Mouse (Mus musculus): ENCODE data around the gene Six5. TPM values are rescaled to one million over a fixed set of nuclear protein-coding genes. Genes with fewer than 3 reads are reported as not detected.
A peak's percentile ranks its signal among the peaks of the same experiment; 100 is the strongest.
"Not testable (repeated sequence)": the region's sequence is repeated elsewhere in the genome, so short reads cannot be mapped to it uniquely, and the experiment has no call there.

Six5 gene
- polyA plus RNA-seq, 1 experiment = 5.0 TPM

GRCm38 (mm10) chr7:19054047-19054776, 40.2 kb upstream of the Six5 start, which contains the start of gene Rsph6a:
Rsph6a (plus strand) TSS chr7:19054690.
- no peak within 1 kb of the TSS for H3K27ac ChIP-seq (ENCODE audit: insufficient read depth, low read length)
- no peak within 1 kb of the TSS for H3K4me3 ChIP-seq (ENCODE audit: insufficient read depth, low read length)
- peaks cover 19% of the 10 kb centered on the region for H3K4me1 ChIP-seq (ENCODE audit: control insufficient read depth, insufficient read depth, low read length)
- TF ChIP-seq CTCF (IDR thresholded peaks at IDR 0.05; ENCODE audit: extremely low read depth, insufficient read depth, low read length) (peak; percentile 45), POLR2A (IDR thresholded peaks at IDR 0.05; ENCODE audit: extremely low read depth, insufficient read depth, low read length) (no peak)

- H3K4me1 ChIP-seq (ENCODE audit: control insufficient read depth, insufficient read depth, low read length) = peaks cover 19% of the 10 kb centered on the region
- no peak overlapping the region for H3K27ac ChIP-seq (ENCODE audit: insufficient read depth, low read length)
- H3K4me3 ChIP-seq (ENCODE audit: insufficient read depth, low read length) = no peak overlapping the region
- TF ChIP-seq POLR2A (IDR thresholded peaks at IDR 0.05; ENCODE audit: extremely low read depth, insufficient read depth, low read length) = no peak
- no peak for TF ChIP-seq CTCF (IDR thresholded peaks at IDR 0.05; ENCODE audit: extremely low read depth, insufficient read depth, low read length)
Observed at GRCm38 (mm10) chr7:19054777-19055076, 39.7 kb upstream of the Six5 start.

- Histone ChIP-seq H3K4me3 (ENCODE audit: insufficient read depth, low read length) (no peak overlapping the region), H3K4me1 (ENCODE audit: control insufficient read depth, insufficient read depth, low read length) (peaks cover 15% of the 10 kb centered on the region), H3K27ac (ENCODE audit: insufficient read depth, low read length) (no peak overlapping the region)
- no peak for TF ChIP-seq CTCF (IDR thresholded peaks at IDR 0.05; ENCODE audit: extremely low read depth, insufficient read depth, low read length)
- no peak for TF ChIP-seq POLR2A (IDR thresholded peaks at IDR 0.05; ENCODE audit: extremely low read depth, insufficient read depth, low read length)
Observed at GRCm38 (mm10) chr7:19055108-19055507, 39.3 kb upstream of the Six5 start.

- no peak overlapping the region for H3K27ac ChIP-seq (ENCODE audit: insufficient read depth, low read length)
- TF ChIP-seq CTCF (IDR thresholded peaks at IDR 0.05; ENCODE audit: extremely low read depth, insufficient read depth, low read length) (no peak), POLR2A (IDR thresholded peaks at IDR 0.05; ENCODE audit: extremely low read depth, insufficient read depth, low read length) (no peak)
- H3K4me3 ChIP-seq (ENCODE audit: insufficient read depth, low read length) = no peak overlapping the region
- H3K4me1 ChIP-seq (ENCODE audit: control insufficient read depth, insufficient read depth, low read length) = peaks cover 2% of the 10 kb centered on the region
Observed at GRCm38 (mm10) chr7:19057405-19057804, 37.0 kb upstream of the Six5 start.

GRCm38 (mm10) chr7:19065896-19066295, 28.5 kb upstream of the Six5 start:
- no peak overlapping the region for H3K27ac ChIP-seq (ENCODE audit: insufficient read depth, low read length)
- H3K4me1 ChIP-seq (ENCODE audit: control insufficient read depth, insufficient read depth, low read length) = no peaks in the 10 kb centered on the region
- TF ChIP-seq CTCF (IDR thresholded peaks at IDR 0.05; ENCODE audit: extremely low read depth, insufficient read depth, low read length) = no peak
- no peak for TF ChIP-seq POLR2A (IDR thresholded peaks at IDR 0.05; ENCODE audit: extremely low read depth, insufficient read depth, low read length)
- H3K4me3 ChIP-seq (ENCODE audit: insufficient read depth, low read length) = peak overlapping the region; percentile 32; the same call in 1 of the 2 replicates

GRCm38 (mm10) chr7:19067063-19067462, 27.3 kb upstream of the Six5 start:
- no peak for TF ChIP-seq POLR2A (IDR thresholded peaks at IDR 0.05; ENCODE audit: extremely low read depth, insufficient read depth, low read length)
- no peak for TF ChIP-seq CTCF (IDR thresholded peaks at IDR 0.05; ENCODE audit: extremely low read depth, insufficient read depth, low read length)
- H3K27ac ChIP-seq (ENCODE audit: insufficient read depth, low read length) = no peak overlapping the region
- H3K4me1 ChIP-seq (ENCODE audit: control insufficient read depth, insufficient read depth, low read length) = no peaks in the 10 kb centered on the region
- H3K4me3 ChIP-seq (ENCODE audit: insufficient read depth, low read length) = no peak overlapping the region

GRCm38 (mm10) chr7:19067935-19068334, 26.5 kb upstream of the Six5 start:
- TF ChIP-seq POLR2A (IDR thresholded peaks at IDR 0.05; ENCODE audit: extremely low read depth, insufficient read depth, low read length) (no peak), CTCF (IDR thresholded peaks at IDR 0.05; ENCODE audit: extremely low read depth, insufficient read depth, low read length) (no peak)
- no peaks in the 10 kb centered on the region for H3K4me1 ChIP-seq (ENCODE audit: control insufficient read depth, insufficient read depth, low read length)
- no peak overlapping the region for H3K27ac ChIP-seq (ENCODE audit: insufficient read depth, low read length)
- H3K4me3 ChIP-seq (ENCODE audit: insufficient read depth, low read length) = no peak overlapping the region

- Histone ChIP-seq H3K4me1 (ENCODE audit: control insufficient read depth, insufficient read depth, low read length) (no peaks in the 10 kb centered on the region), H3K27ac (ENCODE audit: insufficient read depth, low read length) (no peak overlapping the region)
- TF ChIP-seq POLR2A (IDR thresholded peaks at IDR 0.05; ENCODE audit: extremely low read depth, insufficient read depth, low read length) (no peak), CTCF (IDR thresholded peaks at IDR 0.05; ENCODE audit: extremely low read depth, insufficient read depth, low read length) (peak; percentile 76)
Observed at GRCm38 (mm10) chr7:19068707-19069106, 25.7 kb upstream of the Six5 start.

GRCm38 (mm10) chr7:19069500-19069899, 24.9 kb upstream of the Six5 start:
- H3K4me3 ChIP-seq (ENCODE audit: insufficient read depth, low read length) = no peak overlapping the region
- TF ChIP-seq POLR2A (IDR thresholded peaks at IDR 0.05; ENCODE audit: extremely low read depth, insufficient read depth, low read length) (no peak), CTCF (IDR thresholded peaks at IDR 0.05; ENCODE audit: extremely low read depth, insufficient read depth, low read length) (0 out of 2 replicates have a peak, but pooled peaks have one; percentile 9)
- H3K27ac ChIP-seq (ENCODE audit: insufficient read depth, low read length) = no peak overlapping the region
- H3K4me1 ChIP-seq (ENCODE audit: control insufficient read depth, insufficient read depth, low read length) = no peaks in the 10 kb centered on the region

More at GRCm38 (mm10) chr7:19068707-19069106, 25.7 kb upstream of the Six5 start:
- no peak overlapping the region for H3K4me3 ChIP-seq (ENCODE audit: insufficient read depth, low read length)

GRCm38 (mm10) chr7:19071024-19071423, 23.4 kb upstream of the Six5 start:
- not testable (repeated sequence) for H3K27ac ChIP-seq (ENCODE audit: insufficient read depth, low read length); H3K4me3 ChIP-seq (ENCODE audit: insufficient read depth, low read length); H3K4me1 ChIP-seq (ENCODE audit: control insufficient read depth, insufficient read depth, low read length)
